In genomic region chr19:53830407-53831163, GRCm38 (mm10) we compare ENCODE assay signal across 7 mouse cellular contexts.
A peak's percentile ranks its signal among the peaks of the same experiment; 100 is the strongest.
DNase-seq lines count a peak whose midpoint lies in the region; ATAC-seq and TF ChIP-seq lines count a peak whose summit lies in the region.

No protein-coding gene starts in this region.

- TF ChIP-seq POLR2A in limb, embryonic 14.5 days (IDR thresholded peaks at IDR 0.05; ENCODE audit: borderline replicate concordance, extremely low read depth, insufficient read depth, insufficient read length) = no peak

- H3K4me1 ChIP-seq in forebrain, embryonic 10.5 days = peaks cover 48% of the 10 kb centered on the region
- peaks cover 17% of the 10 kb centered on the region for H3K4me1 ChIP-seq in limb, embryonic 14.5 days (ENCODE audit: control insufficient read depth, insufficient read depth, low read length)
- peaks cover 18% of the 10 kb centered on the region for H3K4me1 ChIP-seq in neural tube, embryonic 12.5 days

- H3K27me3 ChIP-seq in forebrain, embryonic 10.5 days (ENCODE audit: poor library complexity, severe bottlenecking) = no peaks in the 10 kb centered on the region
- no peaks in the 10 kb centered on the region for H3K27me3 ChIP-seq in limb, embryonic 14.5 days (ENCODE audit: control insufficient read depth, insufficient read depth, low read length)
- no peaks in the 10 kb centered on the region for H3K27me3 ChIP-seq in neural tube, embryonic 12.5 days (replicated peaks)

- peak; percentile 55 for DNase-seq in brain, adult 2 months (ENCODE audit: low read depth, low spot score)
- DNase-seq in forebrain, embryonic 10.5 days (ENCODE audit: extremely low spot score, low spot score) = peak; percentile 46
- DNase-seq in heart, postnatal 4 days = peak; percentile 75
- DNase-seq in limb, embryonic 14.5 days (ENCODE audit: low spot score) = no peak
- DNase-seq in ovary, adult 18-20 months (ENCODE audit: low spot score) = no peak

- peak overlapping the region; percentile 21 for H3K4me3 ChIP-seq in forebrain, embryonic 10.5 days
- no peak overlapping the region for H3K4me3 ChIP-seq in limb, embryonic 14.5 days (replicated peaks; ENCODE audit: low read length)
- no peak overlapping the region for H3K4me3 ChIP-seq in neural tube, embryonic 12.5 days

- no peak for ATAC-seq in limb, embryonic 14.5 days (ENCODE audit: low FRiP score, low read depth)
- ATAC-seq in neural tube, embryonic 12.5 days (ENCODE audit: low FRiP score, low read depth) = peak; percentile 66
- ATAC-seq in CD4-positive, CD25-positive, alpha-beta regulatory T cell, adult 4 months = no peak

- no peaks in the 10 kb centered on the region for H3K9me3 ChIP-seq in forebrain, embryonic 10.5 days
- H3K9me3 ChIP-seq in limb, embryonic 14.5 days (ENCODE audit: control insufficient read depth, low read length) = no peaks in the 10 kb centered on the region
- no peaks in the 10 kb centered on the region for H3K9me3 ChIP-seq in neural tube, embryonic 12.5 days

- peak overlapping the region; percentile 83 for H3K27ac ChIP-seq in forebrain, embryonic 10.5 days
- H3K27ac ChIP-seq in limb, embryonic 14.5 days (replicated peaks; ENCODE audit: low read depth, low read length) = no peak overlapping the region
- H3K27ac ChIP-seq in neural tube, embryonic 12.5 days = no peak overlapping the region

- 0 out of 2 replicates have a peak overlapping the region, but pooled peaks have one; percentile 3 for H3K9ac ChIP-seq in limb, embryonic 14.5 days (ENCODE audit: low read depth, low read length, severe bottlenecking)
- H3K9ac ChIP-seq in neural tube, embryonic 12.5 days = no peak overlapping the region

- no peaks in the 10 kb centered on the region for H3K36me3 ChIP-seq in forebrain, embryonic 10.5 days (replicated peaks)
- H3K36me3 ChIP-seq in limb, embryonic 14.5 days (ENCODE audit: control insufficient read depth, insufficient read depth, low read length) = no peaks in the 10 kb centered on the region
- no peaks in the 10 kb centered on the region for H3K36me3 ChIP-seq in neural tube, embryonic 12.5 days

- no peak overlapping the region for H3K4me2 ChIP-seq in limb, embryonic 14.5 days (replicated peaks; ENCODE audit: low read depth, low read length, severe bottlenecking)
- peak overlapping the region; percentile 30 for H3K4me2 ChIP-seq in neural tube, embryonic 12.5 days (replicated peaks)

- 7% methylated on average over 8 of the region's 8 CpGs for WGBS in forebrain, embryonic 10.5 days
- WGBS in limb, embryonic 14.5 days = 10% methylated on average over 8 of the region's 8 CpGs
- WGBS in neural tube, embryonic 12.5 days = 3% methylated on average over 8 of the region's 8 CpGs

Comparison
In these comparisons a context has a peak if more than half of its experiments do, and no peak if none do; other contexts are left out.
1. DNase-seq: peak in brain, adult 2 months (single experiment), forebrain, embryonic 10.5 days (single experiment) and heart, postnatal 4 days (single experiment); none in limb, embryonic 14.5 days (single experiment) and ovary, adult 18-20 months (single experiment).